Mouse (Mus musculus) inflammation-experienced regulatory T-cells, adult 6 months (primary cell): ENCODE data around the gene Slc7a15. TPM values are rescaled to one million over a fixed set of nuclear protein-coding genes. Genes with fewer than 3 reads are reported as not detected.

Experiments used
- ATAC-seq: one replicate; pipeline ENCODE4 v1.8.0; 2017
- polyA plus RNA-seq, 3 experiments: library from polyadenylated mRNA; unstranded; fragments of 100-300 nt; shearing (Covaris generic); gene quantifications; one replicate each; pipeline ENCODE4 v1.2.1; 2017

Slc7a15 gene
- polyA plus RNA-seq, 3 experiments from 2014 or later = not detected

DNA sequence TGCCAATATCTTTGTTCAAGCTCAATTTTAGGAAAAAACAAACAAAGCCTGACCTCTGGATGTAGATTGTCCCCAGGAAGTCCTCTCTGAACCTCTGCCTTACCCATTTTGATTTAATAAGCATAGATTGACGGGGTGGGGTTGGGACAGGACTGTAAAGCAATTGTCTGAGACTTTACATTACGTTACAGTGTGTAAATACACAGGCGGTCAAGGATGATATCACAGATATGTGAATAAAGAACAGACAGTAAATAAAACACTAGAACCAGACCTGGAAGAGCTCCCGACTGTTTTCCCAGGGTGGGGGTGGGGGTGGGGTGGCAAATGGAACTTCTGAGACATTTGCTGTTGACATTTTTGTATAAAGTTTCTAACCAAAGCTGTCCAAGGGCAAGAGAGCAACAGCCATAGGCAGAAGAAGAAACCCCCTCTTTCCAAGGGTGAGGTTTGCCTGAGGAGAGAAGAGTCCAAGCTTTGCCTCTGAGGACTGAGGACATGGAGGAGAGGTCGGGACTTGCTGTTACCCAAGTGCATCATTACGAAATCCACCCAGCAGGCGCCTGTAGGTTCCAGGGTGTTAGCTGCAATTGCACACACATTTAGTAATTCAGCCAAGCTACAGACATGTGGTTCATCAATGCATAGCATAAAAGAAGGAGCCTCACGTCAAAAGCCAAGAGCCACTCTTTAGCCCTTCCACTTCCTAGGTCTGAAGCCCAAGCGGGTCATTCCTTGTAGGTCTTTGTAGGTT lies 91.7 kb downstream of the Slc7a15 start:
- no peak for ATAC-seq

DNA sequence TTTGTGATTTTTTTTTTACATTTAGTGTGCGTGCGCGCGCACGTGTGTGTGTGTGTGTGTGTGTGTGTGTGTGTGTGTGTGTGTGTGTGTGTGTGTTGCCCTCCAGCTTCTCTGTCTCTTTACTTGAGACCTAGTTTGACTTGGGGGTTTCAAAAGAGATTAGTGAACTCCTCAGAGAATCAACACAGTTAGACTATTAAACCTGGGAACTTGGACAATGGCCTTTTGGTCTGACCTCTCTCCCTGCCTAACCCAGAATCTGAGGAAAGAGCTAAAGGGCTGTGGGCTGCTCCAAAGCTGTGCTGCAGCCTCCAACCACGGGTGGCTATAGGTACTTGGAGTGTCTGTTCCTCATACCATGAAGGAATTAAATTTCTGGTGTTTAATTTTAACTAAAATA lies 94.7 kb downstream of the Slc7a15 start:
- no peak for ATAC-seq

- no peak for ATAC-seq
These were observed 96.3 kb downstream of the Slc7a15 start for GRCm38 (mm10) chr12:8502546-8502945.

DNA sequence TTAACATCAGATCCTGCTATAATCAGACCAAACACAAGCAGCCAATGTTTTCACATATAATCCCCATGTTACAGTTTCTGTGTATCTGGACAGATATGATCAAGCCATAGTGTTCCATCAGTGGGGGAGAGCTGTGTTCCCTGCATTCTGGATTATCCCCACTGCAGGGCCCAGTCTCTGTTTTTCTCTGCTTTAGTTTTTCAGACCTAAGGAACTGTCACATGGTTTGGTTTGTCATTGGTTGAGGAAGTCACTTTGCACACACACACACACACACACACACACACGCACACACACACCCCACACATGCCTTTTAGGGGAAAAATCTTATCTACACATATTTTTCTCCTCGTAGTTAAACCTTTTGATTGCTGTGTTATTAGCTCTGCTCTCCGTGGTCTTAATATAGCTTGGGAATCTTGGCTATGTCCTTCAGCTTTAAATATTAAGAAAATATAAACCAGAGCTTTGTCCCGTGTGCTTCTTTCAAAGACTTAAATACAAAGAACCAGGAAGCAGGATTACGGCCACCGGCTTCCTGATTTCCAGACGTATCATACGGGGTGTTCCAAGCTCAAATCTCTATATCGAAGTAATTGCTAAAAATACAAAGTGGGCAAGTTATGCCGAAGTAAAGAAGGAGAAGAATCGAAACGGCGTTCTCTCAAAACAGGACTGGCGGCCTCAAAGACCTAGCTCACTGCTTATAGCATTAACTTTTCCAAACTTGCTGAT lies 97.1 kb downstream of the Slc7a15 start:
- ATAC-seq = no peak

DNA sequence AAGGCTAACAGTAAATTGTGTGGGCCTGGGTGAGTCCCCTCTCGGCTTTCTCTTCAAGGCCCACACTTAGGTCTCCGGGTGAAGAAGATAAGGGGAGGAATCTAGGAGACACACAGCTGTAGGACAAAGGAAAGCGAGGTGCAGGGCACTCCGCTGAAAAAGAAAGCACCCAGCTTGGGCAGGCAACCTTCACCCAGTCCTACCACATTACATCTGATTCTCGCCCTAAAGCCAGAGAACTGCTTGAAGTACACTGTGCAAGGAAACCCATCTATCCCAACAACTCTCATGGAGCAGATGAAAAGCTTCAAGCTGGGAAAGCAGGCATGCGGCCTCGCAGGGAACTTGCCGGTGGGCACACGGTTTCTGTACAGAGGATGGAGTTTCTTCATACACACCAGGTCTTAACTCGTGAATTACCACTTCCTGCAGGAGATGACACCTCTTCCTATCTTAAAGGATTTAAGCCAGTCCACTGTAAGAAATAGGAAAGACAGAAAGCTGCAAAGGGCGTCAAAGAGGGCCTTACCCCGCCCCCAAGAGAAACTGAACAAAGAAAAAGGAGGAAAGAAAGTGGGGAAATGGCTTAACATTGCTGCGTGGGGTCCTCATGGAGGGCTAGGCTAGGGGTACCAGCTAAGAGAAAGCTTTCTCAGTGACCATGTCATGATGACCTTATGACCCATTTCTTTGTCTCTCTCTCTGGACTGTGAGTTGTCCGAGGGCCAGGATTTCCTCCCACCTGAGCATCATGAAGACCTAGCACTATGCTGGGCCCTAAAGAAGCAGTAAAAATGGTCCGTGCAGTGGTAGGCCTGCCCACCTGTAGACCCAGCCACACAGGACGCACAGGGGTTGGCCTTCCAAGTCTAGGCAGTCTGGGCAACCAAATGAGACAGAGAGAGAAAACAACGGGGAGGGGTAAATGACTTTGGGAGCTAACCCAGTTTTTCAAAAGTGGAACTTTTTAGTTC lies 98.0 kb downstream of the Slc7a15 start:
- ATAC-seq = peak; percentile 1

GRCm38 (mm10) chr12:8499871-8500596 lies 98.8 kb downstream of the Slc7a15 start, which contains the start of gene Rhob:
Gene Rhob (minus strand): TSS chr12:8500009.
- peak; percentile 82 for ATAC-seq

DNA sequence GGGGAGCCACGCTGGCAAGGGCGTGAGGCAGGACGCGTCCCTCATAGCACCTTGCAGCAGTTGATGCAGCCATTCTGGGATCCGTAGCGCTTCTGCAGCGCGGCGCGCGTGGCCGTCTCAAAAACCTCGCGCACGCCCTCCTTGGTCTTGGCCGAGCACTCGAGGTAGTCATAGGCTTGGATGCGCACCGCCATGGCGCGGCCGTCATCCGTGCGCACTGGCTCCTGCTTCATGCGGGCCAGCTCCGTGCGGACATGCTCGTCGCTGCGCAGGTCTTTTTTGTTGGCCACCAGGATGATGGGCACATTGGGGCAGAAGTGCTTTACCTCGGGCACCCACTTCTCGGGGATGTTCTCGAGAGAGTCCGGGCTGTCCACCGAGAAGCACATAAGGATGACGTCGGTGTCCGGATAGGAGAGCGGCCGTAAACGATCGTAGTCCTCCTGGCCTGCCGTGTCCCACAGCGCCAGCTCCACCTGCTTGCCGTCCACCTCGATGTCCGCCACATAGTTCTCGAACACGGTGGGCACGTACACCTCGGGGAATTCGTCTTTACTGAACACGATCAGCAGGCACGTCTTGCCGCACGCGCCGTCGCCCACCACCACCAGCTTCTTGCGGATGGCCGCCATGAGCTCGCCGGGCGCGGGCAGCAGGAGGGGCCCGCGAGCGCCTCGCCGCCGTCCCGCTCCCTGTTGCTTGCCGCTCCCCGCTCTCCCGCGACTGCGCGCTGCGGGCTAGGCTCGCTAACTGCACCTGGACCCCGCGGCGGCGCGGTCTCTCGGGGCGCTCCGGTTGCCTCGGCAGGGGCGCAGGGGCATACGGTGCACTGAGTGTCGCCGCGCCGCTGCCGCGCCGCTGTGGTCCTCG lies 99.6 kb downstream of the Slc7a15 start:
- ATAC-seq = peak; percentile 42

DNA sequence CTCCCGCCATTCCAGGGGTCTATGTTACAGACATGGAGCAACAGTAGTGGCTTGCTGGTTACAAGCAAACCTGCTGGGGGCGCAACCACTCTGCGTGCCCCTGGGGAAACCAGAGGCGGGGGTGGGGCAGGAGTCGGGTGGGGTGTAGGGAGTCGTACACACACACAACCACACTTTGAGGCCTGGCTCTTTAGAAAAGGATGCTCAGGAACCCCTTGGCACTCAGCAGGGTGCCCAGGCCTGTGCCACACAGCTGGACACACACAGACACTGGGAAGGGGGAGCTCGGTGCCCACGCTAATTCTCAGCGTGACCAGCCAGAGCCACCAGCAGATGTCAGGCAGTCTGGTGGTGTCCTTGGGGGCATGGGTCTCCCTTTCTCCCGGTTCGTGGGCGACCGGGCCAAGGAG lies 100.3 kb downstream of the Slc7a15 start:
- no peak for ATAC-seq

GRCm38 (mm10) chr12:8498148-8498571 lies 100.7 kb downstream of the Slc7a15 start:
- no peak for ATAC-seq

- no peak for ATAC-seq
These were observed 101.6 kb downstream of the Slc7a15 start for GRCm38 (mm10) chr12:8497314-8497706.

DNA sequence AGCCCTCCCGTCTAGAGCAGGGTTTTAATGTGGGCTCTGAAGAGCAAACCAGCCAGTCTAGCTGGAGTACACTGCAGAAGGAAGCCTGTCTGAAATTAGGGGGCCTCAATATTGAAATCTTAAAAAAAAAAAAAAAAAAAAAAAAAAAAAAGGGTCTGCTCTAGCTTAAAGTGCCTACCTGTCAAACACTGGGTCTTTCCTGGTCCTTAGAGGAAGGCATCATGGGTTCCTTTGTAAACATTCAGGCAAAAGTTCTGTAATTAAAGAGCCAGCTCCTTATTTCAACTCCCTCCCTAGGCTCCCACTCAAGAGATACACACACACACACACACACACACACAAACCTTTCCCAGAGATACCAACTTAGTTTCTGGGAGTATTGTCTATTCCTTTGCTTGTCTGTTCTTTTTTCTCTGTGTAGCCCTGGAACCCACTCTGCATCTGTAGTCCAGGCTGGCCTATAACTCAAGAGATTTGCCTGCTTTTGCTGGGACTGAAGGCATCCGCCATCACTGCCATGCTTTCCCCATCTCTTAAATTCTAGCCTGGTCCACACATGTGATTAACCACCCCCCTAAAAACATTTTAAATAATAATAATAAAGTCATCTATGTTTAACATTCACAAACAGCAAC lies 102.1 kb downstream of the Slc7a15 start:
- no peak for ATAC-seq

DNA sequence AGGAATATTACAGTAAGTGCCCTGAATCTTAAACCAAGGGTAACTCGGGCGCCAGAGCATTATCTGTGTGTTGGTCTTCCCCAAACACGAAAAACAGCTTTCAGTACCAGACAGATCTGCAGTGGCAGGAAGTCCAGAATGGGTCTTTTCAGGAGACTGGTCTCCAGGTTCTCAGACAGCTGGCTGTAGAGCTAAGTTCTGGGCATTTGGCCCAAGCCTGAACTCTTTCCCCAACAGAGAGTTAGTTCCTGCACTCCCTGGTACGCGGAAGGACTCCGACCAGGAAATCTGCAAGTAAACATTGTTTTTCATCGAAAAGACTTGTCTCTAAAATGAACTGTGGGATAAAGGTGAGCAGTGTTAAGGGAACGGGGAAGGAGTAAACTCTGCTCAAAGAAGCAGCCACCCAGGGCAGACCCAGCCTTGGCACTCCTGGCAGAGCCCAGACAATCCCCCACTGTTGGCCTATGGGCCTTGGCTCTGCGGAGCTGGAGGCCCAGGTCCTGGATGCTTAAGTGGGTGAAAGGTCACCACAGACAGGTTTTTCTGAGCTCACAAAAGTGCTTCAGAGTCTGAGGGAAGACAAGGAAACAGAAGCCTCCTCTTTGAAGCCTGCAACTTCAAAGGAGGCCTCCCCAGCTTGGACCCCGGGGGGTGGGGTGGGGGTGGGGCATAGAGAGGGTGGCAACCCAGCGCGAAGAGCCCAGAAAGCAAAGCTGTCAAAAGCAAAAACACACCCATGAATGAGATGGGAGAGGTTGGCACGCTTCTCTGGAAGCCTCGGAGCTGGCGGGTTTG lies 102.8 kb downstream of the Slc7a15 start:
- no peak for ATAC-seq

- ATAC-seq = no peak
These were observed 104.2 kb downstream of the Slc7a15 start for GRCm38 (mm10) chr12:8494675-8495074.

DNA sequence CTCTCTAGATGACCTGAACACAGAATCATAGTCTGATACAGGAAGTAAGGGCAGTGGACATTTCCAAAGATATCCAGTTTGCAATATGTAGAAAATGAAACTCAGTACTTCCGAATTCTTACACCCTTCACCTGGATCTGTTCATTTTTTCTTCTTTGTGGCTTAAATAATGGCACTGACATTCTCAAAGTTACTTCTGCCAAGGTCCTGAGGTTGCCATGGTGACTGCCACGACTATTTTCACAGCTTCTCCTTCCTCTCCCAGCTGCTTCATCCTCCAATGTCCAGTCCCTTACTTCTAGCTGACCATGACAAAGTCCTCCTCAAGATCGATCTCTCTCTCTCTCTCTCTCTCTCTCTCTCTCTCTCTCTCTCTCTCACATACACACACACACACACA lies 105.5 kb downstream of the Slc7a15 start:
- ATAC-seq = no peak

GRCm38 (mm10) chr12:8489098-8489497 lies 109.8 kb downstream of the Slc7a15 start:
- no peak for ATAC-seq

GRCm38 (mm10) chr12:8488652-8488980 lies 110.2 kb downstream of the Slc7a15 start:
- ATAC-seq = no peak

GRCm38 (mm10) chr12:8487959-8488651 lies 110.8 kb downstream of the Slc7a15 start:
- ATAC-seq = no peak

- ATAC-seq = no peak
These were observed 111.6 kb downstream of the Slc7a15 start for GRCm38 (mm10) chr12:8487281-8487680.

- ATAC-seq = no peak
These were observed 113.6 kb downstream of the Slc7a15 start for GRCm38 (mm10) chr12:8485247-8485646.
